17 mouse cellular contexts compared by ENCODE assay signal in genomic region chr2:161858361-161858760, GRCm38 (mm10).
A peak's percentile ranks its signal among the peaks of the same experiment; 100 is the strongest.
DNase-seq lines count a peak whose midpoint lies in the region; ATAC-seq and TF ChIP-seq lines count a peak whose summit lies in the region.
"Had no signal": no experiment of that assay in that cellular context is flagged by ENCODE, and none has a peak within 500 bp of the region (broad histone marks: within the 10 kb centered on the region; RNA-seq: fewer than 3 reads in every experiment).

No protein-coding gene starts in this region.

- H3K27me3 ChIP-seq in hindbrain, postnatal 0 days (ENCODE audit: insufficient read depth, low read length) = no peaks in the 10 kb centered on the region
- no peaks in the 10 kb centered on the region for H3K27me3 ChIP-seq in hindbrain, embryonic 12.5 days
- H3K27me3 ChIP-seq: embryonic facial prominence, embryonic 12.5 days; heart, embryonic 13.5 days had no signal

- H3K4me3 ChIP-seq in hindbrain, postnatal 0 days (ENCODE audit: low read length) = no peak overlapping the region
- H3K4me3 ChIP-seq in hindbrain, embryonic 12.5 days = no peak overlapping the region
- H3K4me3 ChIP-seq: embryonic facial prominence, embryonic 12.5 days; heart, embryonic 13.5 days had no signal

- peak; percentile 28 to 42 for DNase-seq in cerebellum, adult 18-20 months
- DNase-seq in cerebellum, postnatal 4 days (ENCODE audit: low spot score in 2 of 2) = no peak
- peak; percentile 60 for DNase-seq in hindbrain, postnatal 0 days (ENCODE audit: low spot score)
- peak; percentile 38 for DNase-seq in brain, embryonic 14.5 days (ENCODE audit: low read depth)
- DNase-seq in cerebellum, postnatal 14 days = peak; percentile 54 to 86
- no peak for DNase-seq in spleen, postnatal 36 days (ENCODE audit: low spot score in 2 of 2)
- DNase-seq in layer of hippocampus, adult 18-20 months (ENCODE audit: low spot score in 2 of 2) = no peak
- DNase-seq: adrenal gland, postnatal 14 days; forebrain, postnatal 0 days; gastrocnemius, postnatal 36 days; heart, adult 11 months; heart, postnatal 36 days; kidney, adult 11 months had no signal

- no peaks in the 10 kb centered on the region for H3K4me1 ChIP-seq in hindbrain, postnatal 0 days (ENCODE audit: insufficient read depth, low read length)
- 0 out of 2 replicates have a peak, but pooled peaks cover 2% of the 10 kb centered on the region for H3K4me1 ChIP-seq in hindbrain, embryonic 12.5 days
- H3K4me1 ChIP-seq: embryonic facial prominence, embryonic 12.5 days; heart, embryonic 13.5 days had no signal

- TF ChIP-seq POLR2A in brain, embryonic 14.5 days (IDR thresholded peaks at IDR 0.05; ENCODE audit: borderline replicate concordance, extremely low read depth, insufficient read depth, insufficient read length, poor library complexity, severe bottlenecking) = no peak

- ATAC-seq in hindbrain, postnatal 0 days = no peak
- ATAC-seq in hindbrain, embryonic 12.5 days (ENCODE audit: low FRiP score) = no peak
- ATAC-seq: forebrain, postnatal 0 days; hindbrain, embryonic 16.5 days had no signal

- TF ChIP-seq CTCF in hindbrain, postnatal 0 days (IDR thresholded peaks at IDR 0.05; ENCODE audit: low read depth) = no peak
- TF ChIP-seq CTCF in brain, embryonic 14.5 days (IDR thresholded peaks at IDR 0.05; ENCODE audit: borderline replicate concordance, extremely low read depth, insufficient read depth, insufficient read length) = no peak

- H3K9ac ChIP-seq in hindbrain, postnatal 0 days (replicated peaks; ENCODE audit: low read length) = no peak overlapping the region
- H3K9ac ChIP-seq in hindbrain, embryonic 12.5 days = no peak overlapping the region
- H3K9ac ChIP-seq: embryonic facial prominence, embryonic 12.5 days; forebrain, postnatal 0 days; heart, embryonic 13.5 days had no signal

- H3K9me3 ChIP-seq in hindbrain, postnatal 0 days (ENCODE audit: low read length) = no peaks in the 10 kb centered on the region
- no peaks in the 10 kb centered on the region for H3K9me3 ChIP-seq in hindbrain, embryonic 12.5 days (replicated peaks)
- H3K9me3 ChIP-seq: embryonic facial prominence, embryonic 12.5 days; heart, embryonic 13.5 days had no signal

- WGBS in hindbrain, postnatal 0 days = 49% methylated on average over 1 of the region's 1 CpGs
- 68% methylated on average over 1 of the region's 1 CpGs for WGBS in hindbrain, embryonic 12.5 days

- no peaks in the 10 kb centered on the region for H3K36me3 ChIP-seq in hindbrain, postnatal 0 days (ENCODE audit: insufficient read depth, low read length)
- no peaks in the 10 kb centered on the region for H3K36me3 ChIP-seq in hindbrain, embryonic 12.5 days
- H3K36me3 ChIP-seq: embryonic facial prominence, embryonic 12.5 days; heart, embryonic 13.5 days had no signal

- H3K4me2 ChIP-seq in hindbrain, postnatal 0 days (ENCODE audit: low read depth, low read length) = no peak overlapping the region
- no peak overlapping the region for H3K4me2 ChIP-seq in hindbrain, embryonic 12.5 days (replicated peaks)
- H3K4me2 ChIP-seq: embryonic facial prominence, embryonic 12.5 days; heart, embryonic 13.5 days had no signal

- H3K27ac ChIP-seq in hindbrain, postnatal 0 days = no peak overlapping the region
- H3K27ac ChIP-seq in hindbrain, embryonic 12.5 days = no peak overlapping the region
- H3K27ac ChIP-seq: embryonic facial prominence, embryonic 12.5 days; heart, embryonic 13.5 days had no signal

Comparison
In these comparisons a context has a peak if more than half of its experiments do, and no peak if none do; other contexts are left out.
1. DNase-seq: peak in cerebellum, adult 18-20 months (2 of 2), hindbrain, postnatal 0 days (single experiment), brain, embryonic 14.5 days (single experiment) and cerebellum, postnatal 14 days (2 of 2); none in cerebellum, postnatal 4 days (0 of 2), spleen, postnatal 36 days (0 of 2) and layer of hippocampus, adult 18-20 months (0 of 2).